Mouse (Mus musculus): ENCODE data around the gene Cep63.

DNA sequence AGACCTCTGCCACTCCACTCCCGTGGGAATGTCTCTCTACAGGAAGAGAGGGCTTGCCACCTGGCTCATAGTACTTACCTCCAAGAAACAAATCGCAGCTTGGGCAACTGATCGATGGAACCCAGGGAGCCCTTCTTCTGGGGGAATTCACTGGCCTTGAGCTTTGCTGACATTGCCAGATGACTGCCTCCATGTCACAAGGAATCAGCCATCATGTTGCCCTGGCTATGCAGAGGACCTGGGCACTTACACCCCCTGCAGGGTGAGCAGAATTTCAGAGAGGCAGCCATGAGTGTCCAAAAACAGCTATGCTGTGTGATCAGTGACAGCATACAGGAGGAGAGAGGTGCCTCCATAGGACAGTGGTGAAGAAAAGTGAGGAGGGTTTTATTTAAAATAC, 72.6 kb downstream of the Cep63 start:
- TF ChIP-seq EP300 (IDR thresholded peaks at IDR 0.05; ENCODE audit: low read depth) = no peak
- TF ChIP-seq CTCF (IDR thresholded peaks at IDR 0.05; ENCODE audit: low read depth) = no peak

Data from liver, postnatal 0 days (tissue).